Mouse (Mus musculus): ENCODE results near the gene Gm28043. TPM values are rescaled to one million over a fixed set of nuclear protein-coding genes. Genes with fewer than 3 reads are reported as not detected.

The Gm28043 gene
- polyA plus RNA-seq, 1 experiment from 2014 or later = 2.2 TPM

DNA sequence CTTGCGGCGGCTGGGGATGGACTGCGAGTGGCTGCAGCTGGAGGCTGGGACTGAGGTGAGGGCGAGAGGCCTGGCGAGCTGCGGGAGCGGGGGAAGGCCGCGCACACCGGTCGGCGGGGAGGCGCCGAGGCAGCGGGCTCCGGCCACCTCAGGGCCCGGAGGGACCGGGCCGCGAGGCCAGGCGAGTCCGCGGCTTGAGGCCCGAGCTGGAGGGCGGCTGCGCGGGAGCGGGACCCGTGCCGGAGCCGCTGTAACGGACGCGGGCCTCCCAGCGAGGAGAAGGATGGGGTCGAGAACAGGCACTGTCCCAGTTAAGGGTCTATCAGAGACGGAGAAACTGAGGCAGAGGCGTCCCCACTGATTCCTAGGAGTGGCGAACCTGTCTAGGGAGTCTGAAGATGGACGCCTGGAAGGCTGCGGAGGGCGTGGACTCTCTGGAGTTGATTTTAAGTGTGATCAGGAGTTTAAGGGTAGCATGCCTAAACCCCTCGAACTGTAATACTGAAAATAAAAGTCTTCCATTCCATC is 412 bp downstream of the Gm28043 start:
- WGBS = under 1% methylated on average over 43 of the region's 43 CpGs
- no peaks in the 10 kb centered on the region for H3K9me3 ChIP-seq (ENCODE audit: control insufficient read depth, low read length)
- peak overlapping the region; percentile 98 for H3K9ac ChIP-seq (ENCODE audit: low read depth, low read length)
- H3K27ac ChIP-seq (ENCODE audit: low read depth, low read length) = peak overlapping the region; percentile 97
- peaks cover 15% of the 10 kb centered on the region; the same call in 1 of the 2 replicates for H3K4me1 ChIP-seq (ENCODE audit: control insufficient read depth, insufficient read depth, low read length)
- peak; percentile 16 for ATAC-seq (ENCODE audit: low FRiP score, low TSS enrichment)
- H3K36me3 ChIP-seq (ENCODE audit: control insufficient read depth, insufficient read depth, low read length) = peaks cover 14% of the 10 kb centered on the region
- H3K27me3 ChIP-seq (ENCODE audit: control insufficient read depth, insufficient read depth, low read length) = no peaks in the 10 kb centered on the region
- H3K4me2 ChIP-seq (replicated peaks; ENCODE audit: low read depth, low read length) = peak overlapping the region; percentile 67
- peak overlapping the region; percentile 97 for H3K4me3 ChIP-seq (ENCODE audit: low read length)

DNA sequence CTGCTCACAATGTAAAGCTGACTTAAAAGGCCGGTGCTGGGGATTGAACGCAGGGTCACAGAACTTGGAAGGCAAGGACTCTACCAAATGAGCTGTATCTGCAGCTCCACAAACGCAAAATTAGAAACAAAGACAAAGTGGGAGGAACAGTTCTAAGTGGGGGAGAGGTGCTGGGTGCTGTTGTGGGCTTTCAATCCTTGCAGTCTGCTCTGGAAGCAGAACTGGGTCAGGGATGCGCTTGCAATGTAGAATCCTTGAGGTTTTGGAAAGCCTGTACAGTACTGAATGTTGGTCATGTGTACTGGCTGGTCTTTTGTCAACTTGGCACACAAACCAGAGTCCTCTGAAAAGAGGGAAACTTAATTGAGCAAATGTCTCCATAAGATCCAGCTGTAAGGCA is 940 bp downstream of the Gm28043 start:
- WGBS = 10% methylated on average over 4 of the region's 4 CpGs
- H3K9me3 ChIP-seq (ENCODE audit: control insufficient read depth, low read length) = no peaks in the 10 kb centered on the region
- peak overlapping the region; percentile 67 for H3K4me2 ChIP-seq (replicated peaks; ENCODE audit: low read depth, low read length)
- peaks cover 16% of the 10 kb centered on the region for H3K36me3 ChIP-seq (ENCODE audit: control insufficient read depth, insufficient read depth, low read length)
- H3K27ac ChIP-seq (ENCODE audit: low read depth, low read length) = no peak overlapping the region
- no peaks in the 10 kb centered on the region for H3K27me3 ChIP-seq (ENCODE audit: control insufficient read depth, insufficient read depth, low read length)
- peak overlapping the region; percentile 98 for H3K9ac ChIP-seq (ENCODE audit: low read depth, low read length)
- peak overlapping the region; percentile 97 for H3K4me3 ChIP-seq (ENCODE audit: low read length)
- no peak for ATAC-seq (ENCODE audit: low FRiP score, low TSS enrichment)
- peaks cover 15% of the 10 kb centered on the region; the same call in 1 of the 2 replicates for H3K4me1 ChIP-seq (ENCODE audit: control insufficient read depth, insufficient read depth, low read length)

DNA sequence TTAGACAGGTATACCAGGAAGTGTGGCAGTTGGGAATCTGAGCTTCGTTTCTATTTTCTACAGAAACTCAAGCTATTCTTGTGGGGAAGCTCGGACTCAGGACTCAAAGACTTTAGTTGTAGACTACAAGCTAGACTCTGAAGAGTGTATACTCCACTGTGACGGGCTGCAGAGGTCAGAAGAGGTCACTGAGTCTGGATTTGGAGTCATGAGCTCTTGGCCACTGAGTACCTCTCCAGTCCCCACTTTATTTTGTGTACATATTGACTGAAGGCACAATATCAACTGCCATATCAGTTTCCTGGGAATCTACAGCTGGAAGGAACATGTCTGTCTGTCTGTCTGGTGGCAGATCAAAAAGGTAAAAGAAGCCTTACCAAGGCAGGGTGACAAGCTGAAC is 4.6 kb downstream of the Gm28043 start:
- H3K4me2 ChIP-seq (replicated peaks; ENCODE audit: low read depth, low read length) = no peak overlapping the region
- H3K4me3 ChIP-seq (ENCODE audit: low read length) = no peak overlapping the region
- no peak overlapping the region for H3K27ac ChIP-seq (ENCODE audit: low read depth, low read length)
- no peaks in the 10 kb centered on the region for H3K27me3 ChIP-seq (ENCODE audit: control insufficient read depth, insufficient read depth, low read length)
- WGBS = 89% methylated on average over 3 of the region's 3 CpGs
- no peak for ATAC-seq (ENCODE audit: low FRiP score, low TSS enrichment)
- no peak overlapping the region for H3K9ac ChIP-seq (ENCODE audit: low read depth, low read length)
- H3K36me3 ChIP-seq (ENCODE audit: control insufficient read depth, insufficient read depth, low read length) = peaks cover 43% of the 10 kb centered on the region
- H3K9me3 ChIP-seq (ENCODE audit: control insufficient read depth, low read length) = no peaks in the 10 kb centered on the region
- peaks cover 15% of the 10 kb centered on the region; the same call in 1 of the 2 replicates for H3K4me1 ChIP-seq (ENCODE audit: control insufficient read depth, insufficient read depth, low read length)

DNA sequence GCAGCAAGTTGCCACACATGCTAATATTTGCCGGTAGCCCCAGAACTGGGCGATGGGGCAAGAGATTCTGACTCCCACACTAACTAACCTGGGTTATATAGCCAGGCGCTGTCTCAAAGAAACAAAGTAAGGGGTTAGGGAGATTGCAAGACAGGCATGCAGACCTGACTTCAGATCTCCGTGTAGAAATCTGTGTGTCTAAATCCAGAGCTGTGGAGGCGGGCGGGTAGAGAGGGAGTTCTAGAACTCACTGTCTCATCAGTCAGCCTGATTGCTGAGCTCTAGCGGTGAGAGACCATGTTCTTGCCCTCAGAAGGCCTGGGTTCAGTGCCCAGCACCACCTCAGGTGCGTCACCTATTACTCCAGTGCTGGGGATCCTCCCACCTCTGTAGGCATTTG is 8.8 kb downstream of the Gm28043 start:
- H3K9ac ChIP-seq (ENCODE audit: low read depth, low read length) = no peak overlapping the region

DNA sequence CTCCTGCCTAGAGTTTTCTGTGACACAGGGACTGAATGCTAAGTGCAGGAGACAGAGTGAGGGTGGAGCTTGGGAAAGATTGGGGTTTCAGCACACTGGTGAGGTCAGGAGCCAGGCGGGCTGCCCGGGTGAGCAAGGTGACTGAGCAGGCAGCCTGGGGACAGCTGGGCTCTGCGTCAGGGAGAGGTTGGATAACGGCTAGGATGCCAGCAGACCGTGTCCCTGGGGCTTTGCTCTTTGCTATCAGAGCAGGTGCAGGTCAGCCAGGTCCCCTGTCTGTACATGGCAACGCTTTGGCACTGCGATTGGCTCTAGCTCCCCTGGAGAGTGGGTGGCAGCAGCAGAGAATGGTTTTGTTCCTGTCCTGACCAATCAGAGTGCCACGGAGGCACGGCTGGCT is 12.6 kb downstream of the Gm28043 start:
- 79% methylated on average over 9 of the region's 9 CpGs for WGBS
- Histone ChIP-seq H3K4me2 (replicated peaks; ENCODE audit: low read depth, low read length) (no peak overlapping the region), H3K36me3 (ENCODE audit: control insufficient read depth, insufficient read depth, low read length) (peaks cover 92% of the 10 kb centered on the region), H3K4me3 (ENCODE audit: low read length) (no peak overlapping the region), H3K9ac (ENCODE audit: low read depth, low read length) (no peak overlapping the region), H3K27ac (ENCODE audit: low read depth, low read length) (no peak overlapping the region), H3K27me3 (ENCODE audit: control insufficient read depth, insufficient read depth, low read length) (no peaks in the 10 kb centered on the region), H3K9me3 (ENCODE audit: control insufficient read depth, low read length) (no peaks in the 10 kb centered on the region), H3K4me1 (ENCODE audit: control insufficient read depth, insufficient read depth, low read length) (no peaks in the 10 kb centered on the region)
- ATAC-seq (ENCODE audit: low FRiP score, low TSS enrichment) = no peak

More for the DNA sequence above, 8.8 kb downstream of the Gm28043 start:
- H3K4me2 ChIP-seq (replicated peaks; ENCODE audit: low read depth, low read length) = no peak overlapping the region
- no peak overlapping the region for H3K4me3 ChIP-seq (ENCODE audit: low read length)
- ATAC-seq (ENCODE audit: low FRiP score, low TSS enrichment) = no peak
- 93% methylated on average over 8 of the region's 8 CpGs for WGBS
- H3K27me3 ChIP-seq (ENCODE audit: control insufficient read depth, insufficient read depth, low read length) = no peaks in the 10 kb centered on the region
- no peaks in the 10 kb centered on the region for H3K4me1 ChIP-seq (ENCODE audit: control insufficient read depth, insufficient read depth, low read length)
- H3K9me3 ChIP-seq (ENCODE audit: control insufficient read depth, low read length) = no peaks in the 10 kb centered on the region
- H3K27ac ChIP-seq (ENCODE audit: low read depth, low read length) = no peak overlapping the region
- H3K36me3 ChIP-seq (ENCODE audit: control insufficient read depth, insufficient read depth, low read length) = peaks cover 81% of the 10 kb centered on the region

DNA sequence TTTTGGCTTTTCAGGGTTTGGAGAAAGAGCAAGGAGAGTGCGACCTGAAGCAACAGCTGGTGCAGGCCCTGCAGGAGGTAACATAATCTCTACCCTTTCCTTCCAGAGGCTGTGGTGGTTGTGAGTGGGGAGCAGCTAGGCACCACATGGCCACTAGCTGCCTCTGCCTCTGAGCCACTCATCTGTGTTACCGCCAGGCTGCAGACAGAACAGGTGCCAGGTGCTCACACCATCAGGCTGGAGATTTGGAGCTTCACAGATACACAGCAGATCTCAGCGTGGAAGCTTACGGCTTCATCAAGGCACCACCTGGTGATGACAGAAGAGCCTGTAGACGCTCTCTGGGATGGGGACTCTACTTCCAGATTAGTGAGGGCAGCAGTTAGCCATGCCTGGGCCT is 14.3 kb downstream of the Gm28043 start:
- no peak overlapping the region for H3K4me3 ChIP-seq (ENCODE audit: low read length)
- ATAC-seq (ENCODE audit: low FRiP score, low TSS enrichment) = no peak
- H3K9ac ChIP-seq (ENCODE audit: low read depth, low read length) = no peak overlapping the region
- H3K9me3 ChIP-seq (ENCODE audit: control insufficient read depth, low read length) = no peaks in the 10 kb centered on the region
- 86% methylated on average over 5 of the region's 5 CpGs for WGBS
- H3K27ac ChIP-seq (ENCODE audit: low read depth, low read length) = no peak overlapping the region
- no peak overlapping the region for H3K4me2 ChIP-seq (replicated peaks; ENCODE audit: low read depth, low read length)
- H3K36me3 ChIP-seq (ENCODE audit: control insufficient read depth, insufficient read depth, low read length) = peaks cover 95% of the 10 kb centered on the region
- no peaks in the 10 kb centered on the region for H3K27me3 ChIP-seq (ENCODE audit: control insufficient read depth, insufficient read depth, low read length)
- no peaks in the 10 kb centered on the region for H3K4me1 ChIP-seq (ENCODE audit: control insufficient read depth, insufficient read depth, low read length)

DNA sequence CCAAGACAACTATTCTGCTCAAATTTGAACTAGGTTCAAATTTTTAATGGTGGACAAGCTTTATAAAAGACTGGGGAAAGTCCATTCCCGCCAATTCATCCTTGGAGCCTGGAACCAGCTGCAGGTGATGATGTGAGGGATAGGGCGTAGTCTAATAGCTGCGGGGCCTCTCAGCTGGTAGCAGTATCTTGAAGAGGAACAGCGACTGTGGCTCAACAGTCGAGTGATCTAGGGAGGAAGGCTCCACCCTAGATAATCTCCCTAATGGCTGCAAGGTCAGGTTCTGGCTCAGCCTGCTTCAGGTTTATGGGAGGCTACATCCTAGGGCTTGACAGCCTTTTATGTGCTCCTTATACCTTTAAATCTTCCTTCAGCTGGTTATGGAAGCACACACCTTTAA is 14.9 kb downstream of the Gm28043 start:
- ATAC-seq (ENCODE audit: low FRiP score, low TSS enrichment) = no peak
- 86% methylated on average over 5 of the region's 5 CpGs for WGBS
- Histone ChIP-seq H3K27me3 (ENCODE audit: control insufficient read depth, insufficient read depth, low read length) (no peaks in the 10 kb centered on the region), H3K9me3 (ENCODE audit: control insufficient read depth, low read length) (no peaks in the 10 kb centered on the region), H3K27ac (ENCODE audit: low read depth, low read length) (no peak overlapping the region), H3K4me1 (ENCODE audit: control insufficient read depth, insufficient read depth, low read length) (no peaks in the 10 kb centered on the region), H3K4me2 (replicated peaks; ENCODE audit: low read depth, low read length) (no peak overlapping the region), H3K4me3 (ENCODE audit: low read length) (no peak overlapping the region), H3K36me3 (ENCODE audit: control insufficient read depth, insufficient read depth, low read length) (peaks cover 97% of the 10 kb centered on the region), H3K9ac (ENCODE audit: low read depth, low read length) (no peak overlapping the region)

DNA sequence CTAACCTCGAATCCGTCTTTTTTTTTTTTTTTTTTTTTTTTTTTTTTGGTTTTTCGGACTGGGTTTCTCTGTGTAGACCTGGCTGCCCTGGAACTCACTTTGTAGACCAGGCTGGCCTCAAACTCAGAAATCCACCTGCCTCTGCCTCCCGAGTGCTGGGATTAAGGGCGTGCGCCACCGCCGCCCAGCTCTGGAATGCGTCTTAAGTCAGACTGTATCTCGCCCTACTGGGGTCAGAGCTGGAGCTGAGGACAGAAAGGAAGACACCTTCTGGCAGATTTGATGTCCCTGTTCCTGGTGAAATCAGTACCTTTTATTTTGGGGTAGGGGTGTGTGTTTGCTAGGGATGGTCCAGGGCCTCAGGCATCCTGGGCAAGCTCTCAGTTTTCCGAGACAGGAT is 17.6 kb downstream of the Gm28043 start:
- no peaks in the 10 kb centered on the region for H3K27me3 ChIP-seq (ENCODE audit: control insufficient read depth, insufficient read depth, low read length)
- H3K4me1 ChIP-seq (ENCODE audit: control insufficient read depth, insufficient read depth, low read length) = no peaks in the 10 kb centered on the region
- no peaks in the 10 kb centered on the region for H3K9me3 ChIP-seq (ENCODE audit: control insufficient read depth, low read length)
- ATAC-seq (ENCODE audit: low FRiP score, low TSS enrichment) = no peak
- 98% methylated on average over 11 of the region's 11 CpGs for WGBS
- H3K4me3 ChIP-seq (ENCODE audit: low read length) = no peak overlapping the region
- no peak overlapping the region for H3K9ac ChIP-seq (ENCODE audit: low read depth, low read length)
- H3K36me3 ChIP-seq (ENCODE audit: control insufficient read depth, insufficient read depth, low read length) = peaks cover 96% of the 10 kb centered on the region
- H3K27ac ChIP-seq (ENCODE audit: low read depth, low read length) = no peak overlapping the region
- no peak overlapping the region for H3K4me2 ChIP-seq (replicated peaks; ENCODE audit: low read depth, low read length)

DNA sequence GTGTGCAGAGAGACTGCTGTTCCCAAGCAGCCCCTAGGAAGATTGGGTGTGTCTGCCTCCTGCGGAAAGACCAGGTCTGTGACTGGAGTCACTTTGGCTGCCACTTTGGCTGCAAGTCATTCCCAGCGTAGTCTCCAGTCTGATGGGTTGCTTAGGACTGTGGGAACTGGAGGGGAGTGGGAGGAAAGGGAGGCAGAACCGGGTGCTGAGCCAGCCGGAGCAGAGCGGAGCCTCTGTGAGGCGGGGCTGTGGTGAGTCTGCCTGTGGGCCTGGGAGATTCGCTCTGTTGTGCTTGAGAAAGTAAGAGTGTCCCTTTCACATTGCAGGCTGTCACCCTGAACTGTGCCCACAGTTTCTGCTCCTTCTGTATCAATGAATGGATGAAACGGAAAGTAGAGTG is 20.8 kb downstream of the Gm28043 start:
- Histone ChIP-seq H3K27me3 (ENCODE audit: control insufficient read depth, insufficient read depth, low read length) (no peaks in the 10 kb centered on the region), H3K36me3 (ENCODE audit: control insufficient read depth, insufficient read depth, low read length) (peaks cover 88% of the 10 kb centered on the region), H3K9ac (ENCODE audit: low read depth, low read length) (no peak overlapping the region), H3K9me3 (ENCODE audit: control insufficient read depth, low read length) (no peaks in the 10 kb centered on the region), H3K4me1 (ENCODE audit: control insufficient read depth, insufficient read depth, low read length) (no peaks in the 10 kb centered on the region), H3K27ac (ENCODE audit: low read depth, low read length) (no peak overlapping the region), H3K4me3 (ENCODE audit: low read length) (no peak overlapping the region), H3K4me2 (replicated peaks; ENCODE audit: low read depth, low read length) (no peak overlapping the region)
- 87% methylated on average over 8 of the region's 8 CpGs for WGBS
- no peak for ATAC-seq (ENCODE audit: low FRiP score, low TSS enrichment)

Data from kidney, embryonic 14.5 days (tissue).